Mouse (Mus musculus) cortical plate, adult 2 months (tissue): ENCODE measurements around the gene Atp6v0d1.

Experiments
- CTCF ChIP-seq: fragments of 200-500 bp; IDR thresholded peaks from 2 replicates; pipeline ENCODE4 v1.5.1; 2011; ENCODE audit warnings: mild to moderate bottlenecking, control low read depth, low read length; ENCODE audit not compliant: insufficient read depth; ENCODE audit errors: extremely low read depth
- POLR2A ChIP-seq: fragments of 200-500 bp; IDR thresholded peaks from 2 replicates; pipeline ENCODE4 v1.6.1; 2011; ENCODE audit warnings: mild to moderate bottlenecking, low read length, control low read depth; ENCODE audit not compliant: insufficient read depth; ENCODE audit errors: extremely low read depth

- TF ChIP-seq POLR2A: no peak
- TF ChIP-seq CTCF: no peak
Observed at GRCm38 (mm10) chr8:105609771-105610170, 43.9 kb upstream of the Atp6v0d1 start.
